Mouse (Mus musculus) forebrain, postnatal 0 days (tissue): ENCODE data around the gene Matn1. TPM values are rescaled to one million over a fixed set of nuclear protein-coding genes. Genes with fewer than 3 reads are reported as not detected.
A peak's percentile ranks its signal among the peaks of the same experiment; 100 is the strongest.

ENCODE experiments used
- ATAC-seq: fragments of 200-750 bp; cut with Nextera tagmentation; 2 replicates; pipeline ENCODE4 v1.8.0; 2017; ENCODE audit warnings: mild to moderate bottlenecking, moderate library complexity
- DNase-seq: peaks from one replicate; pipeline ENCODE4 v3.0.0-alpha.2; 2015
- H3K27ac ChIP-seq: fragments of 300-500 bp; sonication (generic); 2 replicates; pipeline ENCODE4 v1.5.1; 2014; ENCODE audit warnings: low read depth, mild to moderate bottlenecking, antibody characterized with exemption, low read length, moderate library complexity, mixed read lengths
- H3K27me3 ChIP-seq: fragments of 300-500 bp; sonication (generic); 2 replicates; pipeline ENCODE4 v1.6.1; 2014; ENCODE audit warnings: mild to moderate bottlenecking, low read length, mixed read lengths; ENCODE audit not compliant: insufficient read depth
- H3K36me3 ChIP-seq: fragments of 300-500 bp; sonication (generic); 2 replicates; pipeline ENCODE4 v1.6.1; 2014; ENCODE audit warnings: mild to moderate bottlenecking, moderate library complexity; ENCODE audit not compliant: insufficient read depth
- H3K4me1 ChIP-seq: fragments of 300-500 bp; sonication (generic); 2 replicates; pipeline ENCODE4 v1.6.1; 2014; ENCODE audit warnings: antibody characterized with exemption; ENCODE audit not compliant: insufficient read depth
- H3K4me2 ChIP-seq: fragments of 300-500 bp; sonication (generic); 2 replicates; pipeline ENCODE4 v1.6.1; 2014; ENCODE audit warnings: low read depth, mild to moderate bottlenecking, moderate library complexity
- H3K4me3 ChIP-seq: fragments of 300-500 bp; sonication (generic); 2 replicates; pipeline ENCODE4 v1.5.1; 2014; ENCODE audit warnings: low read depth, low read length, mixed read lengths
- H3K9ac ChIP-seq: fragments of 300-500 bp; sonication (generic); 2 replicates; pipeline ENCODE4 v1.6.1; 2014; ENCODE audit warnings: mild to moderate bottlenecking
- H3K9me3 ChIP-seq: fragments of 300-500 bp; sonication (generic); 2 replicates; pipeline ENCODE4 v1.6.1; 2016; ENCODE audit warnings: low read length
- CTCF ChIP-seq: sonication (generic); IDR thresholded peaks from 2 replicates; pipeline ENCODE4 v1.5.1; 2016; ENCODE audit warnings: antibody characterized with exemption, control low read depth, low read depth
- WGBS: fragments of 180-500 bp; shearing (Covaris S2); extraction: QIAGEN DNeasy Blood & Tissue Kit; methylation state at CpG from one replicate; pipeline ENCODE4 v1.1.7; 2014; 5-methylcytosine and 5-hydroxymethylcytosine counted together
- polyA plus RNA-seq: library from polyadenylated mRNA; unstranded; fragments of >200 nt; fragmentation: Nextera tagmentation; extraction: Ambion mirVana; gene quantifications from 2 replicates; pipeline ENCODE4 v1.2.1, GENCODE M21; 2015
- total RNA-seq: library from RNA; depleted of rRNA; stranded (reverse); fragments of >200 nt; gene quantifications from 2 replicates; pipeline ENCODE4 v1.2.3, GENCODE M21; 2014; rRNA removed

Gene Matn1
- total RNA-seq (0.24 and 0.38 TPM in 2 replicates), polyA plus RNA-seq (0.16 and 0.27 TPM in 2 replicates)

DNA sequence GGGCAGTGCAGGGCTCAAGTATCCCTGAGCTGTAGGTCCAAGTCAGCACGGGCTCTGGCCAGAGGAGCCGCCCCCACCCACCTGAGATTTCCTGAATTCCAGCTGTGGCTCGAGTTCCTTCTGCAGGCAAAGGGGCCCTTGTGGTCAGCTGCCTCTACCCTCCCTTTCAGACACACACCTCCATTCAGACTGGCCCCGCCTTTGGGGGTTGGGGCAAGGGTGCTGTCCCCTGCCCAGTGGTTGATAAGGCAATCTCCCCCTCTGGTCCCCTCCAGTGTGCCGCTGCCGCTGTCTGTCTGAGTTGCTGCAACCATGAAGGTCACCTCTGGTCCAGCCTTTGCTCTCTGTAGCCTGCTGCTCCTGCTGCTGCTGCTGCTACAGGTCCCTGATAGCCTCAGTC is at the start of gene Matn1:
Gene Matn1, plus strand, starts transcription at position 274 of the 400 bp plus-strand sequence.
- no peak within 1 kb of the TSS for H3K4me2 ChIP-seq
- H3K4me1 ChIP-seq = no peaks in the 10 kb centered on the region
- no peak for TF ChIP-seq CTCF
- no peak for ATAC-seq
- H3K27me3 ChIP-seq = no peaks in the 10 kb centered on the region
- H3K4me3 ChIP-seq = no peak within 1 kb of the TSS
- H3K9ac ChIP-seq = no peak within 1 kb of the TSS
- H3K36me3 ChIP-seq = no peaks in the 10 kb centered on the region
- H3K9me3 ChIP-seq = no peaks in the 10 kb centered on the region
- no peak within 1 kb of the TSS for H3K27ac ChIP-seq
- DNase-seq = no peak
- 47% methylated on average over 6 of the region's 6 CpGs for WGBS

DNA sequence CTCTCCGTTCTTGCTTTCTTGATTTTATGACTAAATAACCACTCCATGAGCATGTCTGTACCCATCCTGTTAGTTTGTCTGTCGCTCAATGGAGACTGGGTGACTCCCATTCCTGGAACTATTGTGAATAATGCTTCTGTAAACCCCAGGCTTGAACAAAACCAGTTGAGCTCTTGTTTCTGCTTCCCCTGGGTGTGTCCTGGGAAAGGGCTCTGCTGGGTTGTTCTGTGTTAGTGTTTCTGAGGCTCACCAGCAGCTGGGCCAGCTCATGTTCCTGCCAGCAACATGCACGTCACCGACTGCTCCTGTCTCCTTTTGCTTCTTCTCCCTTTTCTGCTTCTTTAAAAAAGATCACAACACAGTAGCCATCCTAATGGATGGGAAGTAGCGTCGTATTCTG is 48.5 kb upstream of the Matn1 start:
- WGBS = 88% methylated on average over 6 of the region's 6 CpGs
- ATAC-seq (no peak), DNase-seq (no peak)
- Histone ChIP-seq H3K4me1 (no peaks in the 10 kb centered on the region), H3K4me2 (no peak overlapping the region), H3K9me3 (no peaks in the 10 kb centered on the region), H3K9ac (no peak overlapping the region), H3K4me3 (no peak overlapping the region), H3K27me3 (no peaks in the 10 kb centered on the region), H3K27ac (no peak overlapping the region), H3K36me3 (no peaks in the 10 kb centered on the region)
- no peak for TF ChIP-seq CTCF

DNA sequence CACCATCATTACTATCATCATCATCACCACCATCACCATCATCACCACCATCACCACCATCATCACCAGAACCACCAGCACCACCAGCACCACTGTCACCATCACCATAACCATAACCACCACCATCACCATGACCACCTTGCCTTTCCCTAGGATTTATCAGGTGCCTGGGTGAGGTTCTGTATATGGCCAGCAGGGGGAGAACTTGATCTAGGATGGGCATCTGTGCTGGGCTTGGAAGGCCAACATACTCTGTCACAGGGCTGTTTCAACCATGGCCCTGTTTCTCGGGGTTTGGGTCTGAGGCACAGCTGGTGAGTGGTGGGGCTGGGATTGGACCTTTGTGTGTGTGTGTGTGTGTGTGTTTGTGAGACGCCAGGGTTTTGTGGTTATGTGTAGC is 47.8 kb upstream of the Matn1 start:
- H3K36me3 ChIP-seq = no peaks in the 10 kb centered on the region
- DNase-seq = peak; percentile 50
- WGBS = 63% methylated on average over 2 of the region's 2 CpGs

DNA sequence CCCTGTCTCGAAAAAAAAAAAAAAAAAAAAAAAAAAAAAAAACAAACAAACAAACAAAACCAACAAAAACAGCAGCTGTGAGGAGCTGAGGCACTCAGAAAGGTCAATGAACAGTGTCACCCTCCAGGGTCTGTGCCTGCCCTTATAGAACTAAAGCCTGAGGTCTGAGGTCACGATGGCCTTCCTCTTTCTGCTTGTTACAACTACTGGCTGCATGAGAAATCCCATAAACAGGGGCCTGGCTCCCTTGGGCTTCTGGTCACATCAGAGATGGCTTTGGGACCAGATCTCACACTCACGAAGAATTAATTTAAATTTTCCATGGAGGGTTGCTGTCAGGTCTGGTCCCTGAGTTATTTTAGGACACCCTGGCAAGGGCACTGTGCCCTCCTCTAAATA is 44.8 kb upstream of the Matn1 start:
- Histone ChIP-seq H3K4me2 (no peak overlapping the region), H3K9ac (no peak overlapping the region), H3K4me3 (no peak overlapping the region), H3K9me3 (no peaks in the 10 kb centered on the region), H3K36me3 (no peaks in the 10 kb centered on the region), H3K27me3 (no peaks in the 10 kb centered on the region), H3K27ac (no peak overlapping the region), H3K4me1 (no peaks in the 10 kb centered on the region)
- TF ChIP-seq CTCF = no peak
- ATAC-seq (no peak), DNase-seq (no peak)
- WGBS = 58% methylated on average over 3 of the region's 3 CpGs

More for the DNA sequence above, 47.8 kb upstream of the Matn1 start:
- no peak for ATAC-seq
- Histone ChIP-seq H3K4me1 (no peaks in the 10 kb centered on the region), H3K27me3 (no peaks in the 10 kb centered on the region), H3K4me3 (no peak overlapping the region), H3K4me2 (no peak overlapping the region), H3K9ac (no peak overlapping the region), H3K9me3 (no peaks in the 10 kb centered on the region), H3K27ac (no peak overlapping the region)
- peak; percentile 87 for TF ChIP-seq CTCF

DNA sequence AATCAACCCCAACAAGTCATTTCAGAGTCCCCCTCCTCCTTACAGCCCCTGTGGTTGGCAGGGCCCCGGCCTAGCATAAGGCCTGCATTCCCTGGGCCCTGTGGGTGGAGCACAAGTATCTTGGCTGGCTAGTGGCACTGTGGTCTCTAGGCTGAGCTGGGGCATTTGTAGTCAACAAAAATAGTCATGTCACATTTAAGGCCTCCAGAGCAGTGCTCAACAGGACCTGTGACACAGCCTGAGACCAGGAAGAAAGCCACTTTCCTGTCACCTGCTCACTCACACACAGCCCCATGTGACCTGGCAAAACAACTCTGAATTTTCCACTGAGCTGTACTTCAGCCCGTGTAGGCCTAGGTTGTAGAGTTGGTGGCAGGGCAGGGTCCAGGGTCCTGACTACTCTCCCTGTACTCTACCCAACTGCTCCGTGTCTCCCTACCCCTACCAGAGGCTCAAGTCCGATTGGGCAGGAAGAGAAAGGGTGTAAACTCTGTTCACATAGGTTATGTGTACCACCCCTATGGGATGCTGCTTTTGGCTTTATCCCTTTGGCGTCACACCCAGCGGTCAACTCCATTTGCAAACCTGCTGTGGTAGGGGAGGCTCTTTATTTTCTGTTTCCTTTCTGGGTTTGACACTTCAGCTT is 44.3 kb upstream of the Matn1 start:
- DNase-seq (no peak), ATAC-seq (no peak)
- no peaks in the 10 kb centered on the region for H3K36me3 ChIP-seq
- H3K27me3 ChIP-seq = no peaks in the 10 kb centered on the region
- no peaks in the 10 kb centered on the region for H3K4me1 ChIP-seq
- WGBS = 85% methylated on average over 6 of the region's 6 CpGs
- no peaks in the 10 kb centered on the region for H3K9me3 ChIP-seq
- no peak overlapping the region for H3K4me3 ChIP-seq
- H3K9ac ChIP-seq = no peak overlapping the region
- H3K27ac ChIP-seq = no peak overlapping the region
- TF ChIP-seq CTCF = no peak
- no peak overlapping the region for H3K4me2 ChIP-seq

DNA sequence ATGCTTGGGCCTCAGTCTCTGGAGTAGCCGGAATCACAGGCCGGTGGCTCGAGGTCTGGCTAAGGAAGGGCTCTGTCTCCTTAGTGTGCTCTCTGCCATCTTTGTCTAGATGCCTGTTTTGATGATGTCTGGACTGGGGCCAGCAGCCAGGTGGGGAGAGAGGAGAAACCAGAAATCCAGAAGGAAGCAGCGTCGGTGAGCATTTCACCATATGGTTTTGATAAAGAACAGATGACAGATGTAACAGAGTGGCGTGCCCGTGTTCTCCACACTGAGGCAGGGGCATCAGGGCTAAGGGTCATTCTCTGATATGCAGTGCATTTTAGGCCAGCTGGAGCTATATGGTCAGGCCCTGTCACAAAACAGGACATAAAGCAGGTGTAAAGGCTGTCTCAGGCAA is 43.4 kb upstream of the Matn1 start:
- no peak for DNase-seq
- WGBS = 57% methylated on average over 7 of the region's 7 CpGs
- H3K4me1 ChIP-seq = no peaks in the 10 kb centered on the region
- H3K27me3 ChIP-seq = no peaks in the 10 kb centered on the region
- H3K9me3 ChIP-seq = no peaks in the 10 kb centered on the region
- no peak overlapping the region for H3K9ac ChIP-seq
- TF ChIP-seq CTCF = no peak
- no peak overlapping the region for H3K4me3 ChIP-seq
- no peak for ATAC-seq
- H3K36me3 ChIP-seq = no peaks in the 10 kb centered on the region
- no peak overlapping the region for H3K4me2 ChIP-seq
- no peak overlapping the region for H3K27ac ChIP-seq

DNA sequence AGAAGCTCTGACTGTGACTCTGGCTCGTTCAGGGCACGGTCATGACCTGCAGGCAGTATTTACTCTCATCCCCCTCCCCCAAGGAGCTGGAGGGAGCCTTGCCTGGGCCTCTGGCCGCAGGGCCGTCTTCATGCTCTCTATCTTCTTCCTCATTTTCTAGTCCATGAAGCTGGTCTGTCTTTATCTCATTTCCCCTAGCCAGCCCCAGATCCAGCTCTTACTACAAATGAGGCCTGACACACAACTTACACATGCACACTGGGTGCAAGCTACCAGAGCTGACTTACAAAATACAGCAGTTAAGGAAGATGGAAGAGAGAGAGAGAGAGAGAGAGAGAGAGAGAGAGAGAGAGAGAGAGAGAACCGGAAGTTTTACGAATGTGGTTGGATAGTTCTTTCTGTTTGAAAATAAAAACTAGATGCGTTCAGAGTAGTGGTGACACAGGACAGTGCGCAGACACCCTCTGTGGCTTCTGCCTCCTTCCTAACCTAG is 41.9 kb upstream of the Matn1 start:
- H3K9me3 ChIP-seq = no peaks in the 10 kb centered on the region
- WGBS = 73% methylated on average over 8 of the region's 8 CpGs
- DNase-seq = no peak
- H3K36me3 ChIP-seq = no peaks in the 10 kb centered on the region
- no peak overlapping the region for H3K4me3 ChIP-seq
- no peaks in the 10 kb centered on the region for H3K27me3 ChIP-seq
- TF ChIP-seq CTCF = no peak
- H3K4me2 ChIP-seq = no peak overlapping the region
- H3K9ac ChIP-seq = no peak overlapping the region
- no peak overlapping the region for H3K27ac ChIP-seq
- H3K4me1 ChIP-seq = no peaks in the 10 kb centered on the region
- ATAC-seq = no peak
